Mouse (Mus musculus) liver, postnatal 0 days (tissue): Measurements from ENCODE around the gene Exog.

Experiments used
- CTCF ChIP-seq: sonication (generic); IDR thresholded peaks from 2 replicates; pipeline ENCODE4 v1.5.1; 2016; ENCODE audit warnings: antibody characterized with exemption, low read depth
- EP300 ChIP-seq: IDR thresholded peaks from 2 replicates; pipeline ENCODE4 v1.6.1; 2016; ENCODE audit warnings: antibody characterized with exemption, low read depth, mild to moderate bottlenecking

GRCm38 (mm10) chr9:119435855-119436254 lies 8.9 kb upstream of the Exog start:
- TF ChIP-seq EP300 (no peak), CTCF (no peak)
